Mouse (Mus musculus) natural killer cell, adult 2 months (primary cell): Measurements from ENCODE around the gene Calml4.
A peak's percentile ranks its signal among the peaks of the same experiment; 100 is the strongest.
"Not testable (repeated sequence)": the region's sequence is repeated elsewhere in the genome, so short reads cannot be mapped to it uniquely, and the experiment has no call there.

ENCODE experiments used
- DNase-seq, 2 experiments: peaks; one replicate each; pipeline ENCODE4 v3.0.0; 2022; ENCODE audit warnings: low spot score in 2 of 2

Gene Calml4

GRCm38 (mm10) chr9:62835705-62836446, 22.0 kb upstream of the Calml4 start:
- DNase-seq, result no peak

- no peak for DNase-seq
Measured at GRCm38 (mm10) chr9:62837611-62838010, 20.3 kb upstream of the Calml4 start.

- DNase-seq, result no peak
Measured at GRCm38 (mm10) chr9:62838146-62838505, 19.8 kb upstream of the Calml4 start.

- peak in 1 of 2 experiments; percentile 39 for DNase-seq
Measured at GRCm38 (mm10) chr9:62838506-62839171, 19.2 kb upstream of the Calml4 start, which contains the start of gene Cln6. Gene Cln6, plus strand, starts transcription at chr9:62838785.

GRCm38 (mm10) chr9:62839172-62839770, 18.6 kb upstream of the Calml4 start:
- DNase-seq, result no peak

GRCm38 (mm10) chr9:62843356-62844024, 14.4 kb upstream of the Calml4 start:
- DNase-seq, result no peak

GRCm38 (mm10) chr9:62844461-62844860, 13.4 kb upstream of the Calml4 start:
- DNase-seq, result no peak

- DNase-seq, result peak; percentile 78 to 86
Measured at GRCm38 (mm10) chr9:62847694-62848093, 10.2 kb upstream of the Calml4 start.

GRCm38 (mm10) chr9:62848641-62849040, 9.2 kb upstream of the Calml4 start:
- no peak for DNase-seq

- no peak for DNase-seq
Measured at GRCm38 (mm10) chr9:62851571-62851970, 6.3 kb upstream of the Calml4 start.

GRCm38 (mm10) chr9:62854483-62854882, 3.4 kb upstream of the Calml4 start:
- DNase-seq, result no peak

GRCm38 (mm10) chr9:62857216-62857615, 664 bp upstream of the Calml4 start:
- no peak for DNase-seq

- DNase-seq, result no peak
Measured at GRCm38 (mm10) chr9:62858266-62859019, 563 bp downstream of the Calml4 start.

- DNase-seq, result not testable (repeated sequence)
Measured at GRCm38 (mm10) chr9:62860102-62860501, 2.2 kb downstream of the Calml4 start.

GRCm38 (mm10) chr9:62860866-62861265, 3.0 kb downstream of the Calml4 start:
- DNase-seq, result no peak

- not testable (repeated sequence) for DNase-seq
Measured at GRCm38 (mm10) chr9:62869236-62869635, 11.4 kb downstream of the Calml4 start.

GRCm38 (mm10) chr9:62870728-62871127, 12.8 kb downstream of the Calml4 start:
- no peak for DNase-seq

GRCm38 (mm10) chr9:62876966-62877616, 19.2 kb downstream of the Calml4 start:
- DNase-seq, result no peak

GRCm38 (mm10) chr9:62877825-62878224, 19.9 kb downstream of the Calml4 start:
- no peak for DNase-seq

GRCm38 (mm10) chr9:62881871-62882270, 24.0 kb downstream of the Calml4 start:
- no peak for DNase-seq

GRCm38 (mm10) chr9:62894486-62894885, 36.6 kb downstream of the Calml4 start:
- DNase-seq, result no peak
